Mouse (Mus musculus): ENCODE results near the gene Ccdc57.

DNA sequence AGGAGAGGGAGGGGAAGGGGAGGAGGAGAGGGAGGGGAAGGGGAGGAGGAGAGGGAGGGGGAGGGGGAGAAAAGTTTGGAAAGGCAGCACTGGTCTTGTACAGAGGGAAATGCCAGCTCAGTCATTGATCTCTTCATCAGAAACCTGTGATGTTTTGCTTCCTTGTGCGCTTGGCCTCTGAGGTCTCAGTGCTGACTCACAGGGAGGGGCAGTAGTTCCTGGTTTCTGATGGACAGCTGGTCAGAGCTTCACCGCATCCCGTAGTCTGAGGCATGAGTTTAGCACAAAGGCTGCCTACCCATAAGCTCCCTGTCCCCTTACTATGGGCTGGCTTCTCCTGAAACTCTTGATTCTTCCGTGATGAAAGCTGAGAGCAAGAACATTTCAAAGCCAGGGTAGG lies 6.1 kb upstream of the Ccdc57 start:
- TF ChIP-seq POLR2A (IDR thresholded peaks at IDR 0.05; ENCODE audit: low read depth, low read length) (no peak), CTCF (conservative IDR thresholded peaks at IDR 0.05; ENCODE audit: insufficient read depth, insufficient read length, low read depth, low read length) (no peak)

All from kidney, adult 2 months (tissue).